Mouse (Mus musculus): Measurements from ENCODE around the gene Mfsd4b1.
"Not testable (repeated sequence)": the region's sequence is repeated elsewhere in the genome, so short reads cannot be mapped to it uniquely, and the experiment has no call there.

Mfsd4b1 gene

DNA sequence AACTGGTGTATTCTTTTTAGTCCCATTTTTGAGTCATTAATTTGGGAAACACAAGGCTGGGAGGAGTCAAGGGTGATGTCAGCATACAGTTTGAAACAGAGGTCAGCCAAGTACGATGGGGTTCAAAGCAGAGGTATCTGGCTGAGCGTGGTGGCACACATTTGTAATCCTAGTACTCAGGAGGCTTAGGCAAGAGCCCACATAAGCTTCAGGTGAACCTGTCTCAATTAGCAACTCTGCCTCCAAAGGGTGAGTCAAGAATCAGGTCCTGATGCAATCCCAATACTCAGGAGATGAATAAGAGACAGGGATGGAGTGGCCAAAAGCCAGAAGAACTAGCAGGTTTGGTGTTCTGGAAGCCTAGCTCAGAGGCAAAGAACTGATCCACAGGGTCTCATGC is 7.8 kb upstream of the Mfsd4b1 start:
- DNase-seq = no peak

- no peak for DNase-seq
Measured at GRCm38 (mm10) chr10:40030716-40031115, 5.6 kb upstream of the Mfsd4b1 start.

GRCm38 (mm10) chr10:40029610-40030009 is 4.5 kb upstream of the Mfsd4b1 start:
- DNase-seq = no peak

GRCm38 (mm10) chr10:40028091-40028490 is 3.0 kb upstream of the Mfsd4b1 start:
- no peak for DNase-seq

GRCm38 (mm10) chr10:40026546-40026945 is 1.5 kb upstream of the Mfsd4b1 start:
- DNase-seq = no peak

GRCm38 (mm10) chr10:40025560-40025959 is 492 bp upstream of the Mfsd4b1 start:
- DNase-seq = no peak

GRCm38 (mm10) chr10:40020401-40020800 is 4.7 kb downstream of the Mfsd4b1 start:
- no peak for DNase-seq

GRCm38 (mm10) chr10:40019492-40019891 is 5.6 kb downstream of the Mfsd4b1 start:
- no peak for DNase-seq

DNA sequence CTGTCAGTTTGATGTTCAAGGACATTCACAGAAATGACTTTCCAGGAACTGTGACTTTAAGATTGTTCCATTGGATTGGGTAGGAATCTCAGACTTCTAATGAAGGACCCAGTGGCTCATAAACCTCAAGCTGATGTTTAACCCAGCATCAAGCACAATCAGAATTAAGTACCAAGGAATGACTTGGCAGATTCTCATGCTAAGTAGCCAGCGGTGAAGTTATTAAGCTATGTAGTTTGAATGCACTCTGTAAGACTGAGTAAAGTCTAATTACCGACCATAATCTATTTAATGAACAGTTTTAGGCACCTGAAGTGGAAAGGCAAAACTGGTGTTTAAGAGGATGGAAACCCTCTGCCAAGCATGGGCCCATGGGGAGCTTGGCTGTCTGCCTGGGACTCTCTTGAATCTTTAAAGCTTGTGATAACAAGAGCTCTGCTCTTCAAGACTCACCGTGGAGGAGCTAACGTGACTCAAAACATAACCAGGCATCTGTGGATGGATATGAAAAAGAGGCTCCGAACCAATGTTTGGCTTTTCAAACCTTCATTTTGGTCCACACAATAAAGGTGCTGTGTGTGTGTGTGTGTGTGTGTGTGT is 6.7 kb downstream of the Mfsd4b1 start:
- DNase-seq = no peak

DNA sequence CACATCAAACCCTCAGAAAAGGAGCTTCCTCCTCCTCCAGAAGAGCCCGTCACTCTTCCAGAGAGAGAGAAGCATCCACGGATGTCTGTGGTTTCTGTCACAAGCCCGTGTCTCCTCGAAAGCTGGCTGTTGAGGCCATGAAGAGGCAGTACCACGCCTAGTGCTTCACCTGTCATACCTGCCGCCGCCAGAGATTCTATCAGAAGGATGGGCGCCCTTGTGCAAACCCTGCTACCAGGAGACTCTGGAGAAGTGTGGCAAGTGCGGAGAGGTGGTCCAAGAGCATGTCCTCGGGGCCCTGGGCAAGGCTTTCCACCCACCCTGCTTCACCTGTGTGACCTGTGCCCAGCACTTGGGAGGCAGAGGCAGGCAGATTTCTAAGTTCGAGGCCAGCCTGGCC is 15.5 kb downstream of the Mfsd4b1 start:
- DNase-seq = no peak

DNA sequence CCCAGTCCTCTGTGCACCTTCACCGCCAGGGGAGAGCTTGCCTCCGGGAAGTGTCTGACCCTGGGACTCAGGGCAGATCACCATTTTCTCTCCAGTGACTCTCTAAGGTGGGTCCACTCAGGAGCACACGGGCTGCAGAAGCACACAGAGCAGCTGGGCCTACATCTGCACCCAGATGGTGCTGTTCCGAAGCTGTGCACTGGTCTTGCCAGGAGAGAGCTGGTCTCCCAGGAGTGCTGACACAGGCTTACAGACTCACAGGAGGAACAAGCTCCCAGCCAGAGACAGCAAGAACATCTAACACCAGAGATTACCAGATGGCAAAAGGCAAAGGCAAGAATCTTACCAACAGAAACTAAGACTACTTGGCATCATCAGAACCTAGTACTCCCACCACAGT is 16.2 kb downstream of the Mfsd4b1 start:
- not testable (repeated sequence) for DNase-seq

DNA sequence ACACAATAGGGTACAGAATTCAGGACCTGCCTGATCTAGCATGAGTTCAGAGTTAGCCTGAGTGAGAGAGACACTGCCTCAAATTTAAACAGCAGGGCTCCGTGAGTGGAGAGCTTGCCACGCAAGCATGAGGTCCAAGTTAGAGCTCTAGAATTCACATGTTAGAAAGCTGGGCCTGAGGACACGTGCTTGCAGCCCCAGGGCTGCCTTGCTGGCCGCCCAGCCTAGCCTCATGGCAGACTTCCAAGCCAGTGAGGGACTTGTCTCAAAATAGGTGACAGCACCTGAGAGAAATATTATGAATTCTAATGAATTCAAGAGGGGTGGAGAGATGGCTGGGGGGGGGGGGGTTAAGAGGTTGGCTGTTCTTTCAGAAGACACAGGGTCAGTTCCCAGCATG is 17.1 kb downstream of the Mfsd4b1 start:
- no peak for DNase-seq

GRCm38 (mm10) chr10:40006963-40007362 is 18.1 kb downstream of the Mfsd4b1 start:
- DNase-seq = no peak

- DNase-seq = no peak
Measured at GRCm38 (mm10) chr10:40000746-40001145, 24.3 kb downstream of the Mfsd4b1 start.

DNA sequence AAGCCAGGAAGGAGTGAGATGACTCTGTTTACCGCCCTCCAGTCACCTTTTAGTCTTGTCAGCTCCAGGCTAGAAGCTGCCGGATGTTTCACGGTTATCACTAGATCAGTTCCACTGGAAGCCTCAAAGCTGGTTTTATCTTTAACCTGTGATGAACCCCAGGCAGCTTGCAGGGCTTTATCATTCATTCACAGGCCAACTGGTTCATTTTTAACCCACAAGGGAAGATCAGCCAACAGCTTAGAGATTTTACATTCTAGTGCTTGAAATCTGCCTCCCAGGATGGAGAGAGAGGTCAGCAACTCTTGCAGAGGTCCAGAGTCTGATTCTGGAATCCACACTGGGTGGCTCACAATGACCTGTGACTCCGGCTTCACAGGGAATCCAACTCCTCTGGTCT is 33.9 kb downstream of the Mfsd4b1 start:
- no peak for DNase-seq

DNA sequence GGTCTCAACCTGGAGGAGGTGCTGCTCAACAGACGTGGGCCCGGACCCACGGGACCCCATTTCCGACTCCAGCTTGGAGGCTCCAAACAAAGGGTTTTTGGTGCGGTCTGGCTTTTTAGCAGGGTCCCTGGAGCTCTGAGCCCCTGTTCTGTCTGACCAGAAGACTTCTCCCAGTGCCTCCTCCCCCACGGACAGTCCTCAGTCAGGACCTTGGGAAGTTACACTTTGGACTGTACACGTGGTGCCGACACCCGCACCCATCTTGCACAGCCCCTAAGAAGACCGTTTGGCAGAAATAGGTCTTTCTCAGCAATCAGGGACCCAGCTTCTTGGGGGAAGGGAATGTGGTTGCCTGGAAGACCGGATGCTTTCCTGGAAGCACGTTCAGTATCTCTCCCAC is 38.6 kb downstream of the Mfsd4b1 start, which contains the start of gene Mfsd4b5:
Gene Mfsd4b5, minus strand, starts transcription at position 181 of the 400 bp plus-strand sequence.
- DNase-seq = no peak

DNA sequence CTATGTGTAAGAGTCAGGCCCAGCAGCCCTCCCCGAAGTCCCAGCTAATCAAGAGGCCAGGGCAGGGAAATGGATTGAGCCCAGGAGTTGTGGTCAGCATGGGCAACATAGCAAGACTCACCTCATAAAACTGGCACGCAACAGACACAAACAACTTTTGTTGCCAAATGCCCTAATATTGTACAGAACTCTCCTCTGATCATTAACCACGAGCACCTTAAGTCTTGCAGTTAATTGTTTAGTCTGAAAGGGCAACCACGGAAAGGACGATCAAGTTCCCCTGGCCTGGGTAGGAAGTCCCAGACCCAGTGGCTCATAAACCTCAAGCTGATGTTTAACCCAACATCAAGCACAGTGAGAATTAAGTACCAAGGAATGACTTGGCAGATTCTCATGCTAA is 42.5 kb downstream of the Mfsd4b1 start:
- DNase-seq = no peak

DNA sequence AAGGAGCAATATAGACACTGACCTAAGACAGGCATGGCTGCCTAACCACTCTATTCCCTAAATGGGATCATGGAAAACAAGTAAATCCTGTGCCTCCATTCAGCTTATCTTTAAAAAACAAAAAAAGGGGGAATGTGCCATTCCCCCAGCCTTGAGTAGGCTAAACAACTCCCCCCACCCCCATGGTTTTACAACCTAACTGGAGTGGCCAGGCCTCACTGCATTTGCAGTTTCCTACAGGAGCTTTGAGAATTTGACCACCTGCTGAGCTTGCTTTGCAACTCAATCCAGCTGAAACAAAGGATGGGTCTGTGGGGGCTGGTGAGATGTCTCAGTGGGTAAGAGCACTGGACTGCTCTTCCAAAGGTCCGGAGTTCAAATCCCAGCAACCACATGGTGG is 46.8 kb downstream of the Mfsd4b1 start:
- no peak for DNase-seq

GRCm38 (mm10) chr10:39977346-39977745 is 47.7 kb downstream of the Mfsd4b1 start:
- no peak for DNase-seq

DNA sequence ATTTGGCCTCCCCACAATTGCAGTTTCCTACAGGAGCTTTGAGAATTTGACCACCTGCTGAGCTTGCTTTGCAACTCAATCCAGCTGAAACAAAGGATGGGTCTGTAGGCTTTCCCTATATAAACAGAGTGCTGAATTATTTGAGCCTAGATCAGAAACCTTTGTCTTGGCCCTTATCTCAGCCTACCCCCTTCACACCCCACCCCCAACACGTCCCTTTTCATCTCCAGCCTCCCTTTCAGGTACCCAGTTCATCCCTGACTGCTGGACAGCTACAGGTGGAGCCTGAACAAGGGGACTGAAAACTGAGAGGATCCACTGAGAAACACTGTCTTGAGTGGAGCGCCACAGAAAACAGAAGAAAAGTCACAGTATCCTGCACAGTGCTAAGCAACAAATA is 49.3 kb downstream of the Mfsd4b1 start:
- no peak for DNase-seq

DNA sequence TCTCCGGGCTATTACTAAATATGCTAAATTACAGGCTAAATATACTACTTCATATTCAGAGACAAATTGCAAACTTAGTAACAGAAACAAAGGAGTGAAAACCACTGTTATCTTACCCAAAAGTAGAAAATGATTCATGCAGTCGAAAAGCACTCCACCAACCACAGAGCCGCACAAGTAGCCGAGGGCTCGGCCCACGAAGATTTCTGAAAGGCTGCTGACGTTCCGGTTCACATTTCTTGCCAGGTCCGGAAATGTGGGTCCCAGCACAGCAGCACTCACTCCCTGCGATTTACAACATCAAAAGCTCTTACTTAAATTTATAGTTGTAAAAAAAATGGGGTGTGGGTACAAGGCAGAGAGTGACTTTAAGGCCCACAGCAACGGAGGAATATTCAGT is 50.1 kb downstream of the Mfsd4b1 start:
- no peak for DNase-seq

GRCm38 (mm10) chr10:39967512-39967911 is 57.6 kb downstream of the Mfsd4b1 start:
- no peak for DNase-seq

GRCm38 (mm10) chr10:39961906-39962305 is 63.2 kb downstream of the Mfsd4b1 start:
- DNase-seq = no peak

DNA sequence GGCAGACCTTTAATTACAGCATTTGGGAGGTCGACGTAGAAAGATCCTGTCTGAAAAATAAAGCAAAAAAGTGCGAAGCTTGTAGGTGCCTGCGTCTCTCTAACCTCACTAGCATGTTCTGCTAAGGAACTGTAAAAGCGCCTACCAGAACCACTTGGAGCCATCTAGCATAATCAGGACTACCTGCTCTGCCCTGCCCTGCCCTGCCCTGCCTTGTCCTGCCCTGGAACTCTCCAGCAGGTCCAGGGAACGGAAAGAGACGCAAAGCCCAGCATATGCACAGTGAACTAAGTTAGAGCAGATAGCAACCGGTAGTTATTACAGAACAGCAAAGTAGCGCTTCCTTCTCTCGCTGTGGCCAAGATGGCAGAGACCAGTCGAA is 64.6 kb downstream of the Mfsd4b1 start:
- no peak for DNase-seq

DNA sequence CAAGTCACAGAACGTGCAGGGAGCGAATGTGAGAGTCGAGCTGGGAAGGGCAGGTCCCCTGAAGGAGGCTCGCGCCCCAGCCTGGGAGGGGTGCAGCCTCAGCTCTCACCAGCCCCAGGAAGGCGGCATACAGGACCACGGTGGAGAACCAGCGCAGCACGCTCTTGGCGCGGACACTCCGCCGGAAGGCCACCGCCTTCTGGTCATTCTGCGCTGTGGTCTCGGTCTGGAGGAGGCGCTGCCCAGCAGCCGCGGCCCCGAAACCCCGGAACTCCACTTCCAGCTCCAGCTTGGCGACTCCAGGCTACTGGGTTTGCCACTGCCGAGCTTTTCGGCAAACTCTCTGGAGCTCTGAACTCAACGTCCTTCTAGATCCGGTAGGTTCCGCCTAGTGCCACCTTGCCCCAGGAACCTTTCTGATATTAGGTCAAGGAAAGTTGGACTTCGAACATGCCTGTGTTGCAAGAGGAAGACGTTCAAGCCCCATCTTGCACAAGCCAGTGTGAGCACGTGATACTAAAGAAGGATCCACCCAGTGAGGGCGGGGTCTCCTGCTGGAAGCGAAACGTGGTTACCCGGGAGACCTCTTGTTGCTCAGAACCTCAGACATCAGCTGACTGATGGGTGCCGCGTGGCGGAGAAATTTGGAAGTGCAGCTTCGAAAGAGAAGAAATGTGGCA is 65.2 kb downstream of the Mfsd4b1 start, which contains the start of gene Mfsd4b3:
Gene Mfsd4b3, minus strand, starts transcription at position 393 of the 680 bp plus-strand sequence.
- DNase-seq = peak; percentile 89

Measured in cerebellum, adult 9-11 months (tissue).